Mouse (Mus musculus) liver, postnatal 0 days (tissue): ENCODE results near the gene Fam155a. TPM values are rescaled to one million over a fixed set of nuclear protein-coding genes. Genes with fewer than 3 reads are reported as not detected.

Source experiments
- ATAC-seq: fragments of 200-750 bp; cut with Nextera tagmentation; 2 replicates; pipeline ENCODE4 v1.8.0; 2017; ENCODE audit warnings: mild to moderate bottlenecking, moderate library complexity
- DNase-seq: peaks from one replicate; pipeline ENCODE4 v3.0.0-alpha.2; 2016
- H3K27ac ChIP-seq: fragments of 300-500 bp; sonication (generic); 2 replicates; pipeline ENCODE4 v1.5.1; 2014; ENCODE audit warnings: antibody characterized with exemption, moderate library complexity, mild to moderate bottlenecking, low read depth
- H3K27me3 ChIP-seq: fragments of 300-500 bp; sonication (generic); 2 replicates; pipeline ENCODE4 v1.6.1; 2014; ENCODE audit warnings: low read length, control low read depth, mixed read lengths; ENCODE audit not compliant: insufficient read depth
- H3K36me3 ChIP-seq: fragments of 300-500 bp; sonication (generic); replicated peaks from 2 replicates; pipeline ENCODE4 v1.6.1; 2014; ENCODE audit warnings: mild to moderate bottlenecking, control low read depth, low read length, moderate library complexity, mixed read lengths; ENCODE audit not compliant: insufficient read depth
- H3K4me1 ChIP-seq: fragments of 300-500 bp; sonication (generic); 2 replicates; pipeline ENCODE4 v1.6.1; 2014; ENCODE audit warnings: antibody characterized with exemption, mild to moderate bottlenecking, control low read depth; ENCODE audit not compliant: insufficient read depth
- H3K4me2 ChIP-seq: fragments of 300-500 bp; sonication (generic); 2 replicates; pipeline ENCODE4 v1.6.1; 2014; ENCODE audit warnings: low read depth, mild to moderate bottlenecking, low read length, moderate library complexity, mixed read lengths
- H3K4me3 ChIP-seq: fragments of 300-500 bp; sonication (generic); 2 replicates; pipeline ENCODE4 v1.5.1; 2014; ENCODE audit warnings: low read depth, low read length
- H3K9ac ChIP-seq: fragments of 300-500 bp; sonication (generic); replicated peaks from 2 replicates; pipeline ENCODE4 v1.6.1; 2014; ENCODE audit warnings: mild to moderate bottlenecking, moderate library complexity
- H3K9me3 ChIP-seq: fragments of 300-500 bp; sonication (generic); 2 replicates; pipeline ENCODE4 v1.6.1; 2016; ENCODE audit warnings: mild to moderate bottlenecking, control low read depth, low read length, mixed read lengths
- CTCF ChIP-seq: sonication (generic); IDR thresholded peaks from 2 replicates; pipeline ENCODE4 v1.5.1; 2016; ENCODE audit warnings: antibody characterized with exemption, low read depth
- EP300 ChIP-seq: IDR thresholded peaks from 2 replicates; pipeline ENCODE4 v1.6.1; 2016; ENCODE audit warnings: antibody characterized with exemption, low read depth, mild to moderate bottlenecking
- WGBS: fragments of 180-500 bp; shearing (Covaris S2); extraction: QIAGEN DNeasy Blood & Tissue Kit; methylation state at CpG from one replicate; pipeline ENCODE4 v1.1.7; 2014; ENCODE audit not compliant: insufficient replicate concordance; 5-methylcytosine and 5-hydroxymethylcytosine counted together
- polyA plus RNA-seq: library from polyadenylated mRNA; unstranded; fragments of >200 nt; fragmentation: Nextera tagmentation; extraction: Ambion mirVana; gene quantifications from 2 replicates; pipeline ENCODE4 v1.2.1, GENCODE M21; 2015

Fam155a gene
- polyA plus RNA-seq, 1 experiment from 2014 or later: not detected

- 62% methylated on average over 4 of the region's 4 CpGs for WGBS
- Histone ChIP-seq H3K27ac (no peak overlapping the region), H3K4me3 (no peak overlapping the region), H3K27me3 (no peaks in the 10 kb centered on the region), H3K4me2 (no peak overlapping the region), H3K9ac (no peak overlapping the region), H3K9me3 (no peaks in the 10 kb centered on the region), H3K36me3 (no peaks in the 10 kb centered on the region), H3K4me1 (no peaks in the 10 kb centered on the region)
- ATAC-seq: no peak
- TF ChIP-seq EP300: no peak
- no peak for TF ChIP-seq CTCF
- no peak for DNase-seq
Observed at GRCm38 (mm10) chr8:9569516-9570170, 201.3 kb downstream of the Fam155a start.

- H3K4me2 ChIP-seq: no peak overlapping the region
- H3K27me3 ChIP-seq: no peaks in the 10 kb centered on the region
- no peak for DNase-seq
- no peak for TF ChIP-seq CTCF
- no peak overlapping the region for H3K27ac ChIP-seq
- H3K9ac ChIP-seq: no peak overlapping the region
- no peak for ATAC-seq
- H3K9me3 ChIP-seq: no peaks in the 10 kb centered on the region
- H3K4me3 ChIP-seq: no peak overlapping the region
- H3K4me1 ChIP-seq: no peaks in the 10 kb centered on the region
- 81% methylated on average over 3 of the region's 3 CpGs for WGBS
- H3K36me3 ChIP-seq: no peaks in the 10 kb centered on the region
Observed at GRCm38 (mm10) chr8:9549199-9549598, 221.8 kb downstream of the Fam155a start.

DNA sequence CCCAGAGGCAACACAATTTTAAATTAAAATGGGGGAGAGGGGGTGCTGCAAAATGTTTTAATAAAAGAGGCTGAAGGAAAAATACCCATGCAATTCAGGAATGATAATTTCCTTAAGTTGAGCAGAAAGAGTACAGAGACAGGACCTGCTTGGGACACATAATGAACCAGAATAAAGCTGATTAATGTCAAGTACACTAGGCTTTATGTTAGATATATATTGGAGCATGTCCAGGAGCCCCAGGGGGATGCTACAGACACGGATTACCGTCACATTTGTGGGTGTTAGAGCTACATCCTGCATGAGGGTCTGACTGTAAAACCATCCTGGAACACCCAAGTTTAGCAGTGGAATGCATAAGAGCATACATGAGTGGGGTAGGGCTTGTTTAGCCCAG lies 223.4 kb downstream of the Fam155a start:
- no peak for TF ChIP-seq CTCF
- TF ChIP-seq EP300: no peak
- ATAC-seq: no peak

GRCm38 (mm10) chr8:9546919-9547557 lies 223.9 kb downstream of the Fam155a start:
- ATAC-seq: no peak
- Histone ChIP-seq H3K27ac (no peak overlapping the region), H3K9me3 (no peaks in the 10 kb centered on the region), H3K4me3 (no peak overlapping the region), H3K4me2 (no peak overlapping the region), H3K4me1 (no peaks in the 10 kb centered on the region), H3K27me3 (no peaks in the 10 kb centered on the region), H3K9ac (no peak overlapping the region), H3K36me3 (no peaks in the 10 kb centered on the region)
- no peak for DNase-seq
- no peak for TF ChIP-seq EP300
- no peak for TF ChIP-seq CTCF
- 67% methylated on average over 6 of the region's 6 CpGs for WGBS

More for the DNA sequence above, 223.4 kb downstream of the Fam155a start:
- Histone ChIP-seq H3K4me3 (no peak overlapping the region), H3K4me1 (no peaks in the 10 kb centered on the region), H3K9me3 (no peaks in the 10 kb centered on the region), H3K36me3 (no peaks in the 10 kb centered on the region), H3K4me2 (no peak overlapping the region), H3K27ac (no peak overlapping the region), H3K9ac (no peak overlapping the region), H3K27me3 (no peaks in the 10 kb centered on the region)
- DNase-seq: no peak
- WGBS: 54% methylated on average over 2 of the region's 2 CpGs

DNA sequence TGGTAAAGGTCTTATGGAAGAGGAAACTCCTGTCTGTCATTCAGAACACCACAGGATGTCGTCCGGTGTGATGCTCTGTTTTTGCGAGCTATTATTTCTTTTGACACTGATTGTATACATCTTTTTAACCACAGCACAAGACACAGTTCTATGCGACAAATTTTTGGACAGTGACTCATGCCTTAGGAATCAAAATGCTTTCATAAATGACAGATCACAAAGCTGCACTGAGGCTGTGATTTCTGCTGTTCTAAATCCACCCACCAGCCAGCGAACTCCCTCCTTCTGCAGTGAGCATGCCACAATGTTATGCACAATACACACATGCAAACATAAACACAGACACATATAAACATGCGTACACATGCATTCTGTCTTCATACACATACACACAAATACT lies 224.5 kb downstream of the Fam155a start:
- TF ChIP-seq EP300: no peak
- TF ChIP-seq CTCF: no peak
- no peak for ATAC-seq

GRCm38 (mm10) chr8:9545665-9546064 lies 225.3 kb downstream of the Fam155a start:
- H3K4me2 ChIP-seq: no peak overlapping the region
- 62% methylated on average over 2 of the region's 2 CpGs for WGBS
- no peak for DNase-seq
- H3K4me1 ChIP-seq: no peaks in the 10 kb centered on the region
- no peak overlapping the region for H3K4me3 ChIP-seq
- no peak overlapping the region for H3K9ac ChIP-seq
- no peaks in the 10 kb centered on the region for H3K9me3 ChIP-seq
- TF ChIP-seq EP300: no peak
- TF ChIP-seq CTCF: no peak
- no peaks in the 10 kb centered on the region for H3K27me3 ChIP-seq
- no peaks in the 10 kb centered on the region for H3K36me3 ChIP-seq
- H3K27ac ChIP-seq: no peak overlapping the region
- ATAC-seq: no peak

More for the DNA sequence above, 224.5 kb downstream of the Fam155a start:
- no peak overlapping the region for H3K4me3 ChIP-seq
- no peak overlapping the region for H3K4me2 ChIP-seq
- H3K4me1 ChIP-seq: no peaks in the 10 kb centered on the region
- 57% methylated on average over 6 of the region's 6 CpGs for WGBS
- H3K27me3 ChIP-seq: no peaks in the 10 kb centered on the region
- DNase-seq: no peak
- H3K9ac ChIP-seq: no peak overlapping the region
- no peaks in the 10 kb centered on the region for H3K36me3 ChIP-seq
- H3K9me3 ChIP-seq: no peaks in the 10 kb centered on the region
- no peak overlapping the region for H3K27ac ChIP-seq
